Mouse (Mus musculus): ENCODE data around the gene Smarce1. TPM values are rescaled to one million over a fixed set of nuclear protein-coding genes. Genes with fewer than 3 reads are reported as not detected.

The Smarce1 gene
- polyA plus RNA-seq, 1 experiment from 2014 or later, result 224 TPM

GRCm38 (mm10) chr11:99186836-99187235, 44.0 kb downstream of the Smarce1 start:
- Histone ChIP-seq H3K4me2 (no peak overlapping the region), H3K9me3 (no peaks in the 10 kb centered on the region), H3K27me3 (0 out of 2 replicates have a peak, but pooled peaks cover 3% of the 10 kb centered on the region), H3K9ac (no peak overlapping the region), H3K27ac (no peak overlapping the region), H3K4me3 (no peak overlapping the region), H3K36me3 (no peaks in the 10 kb centered on the region), H3K4me1 (0 out of 2 replicates have a peak, but pooled peaks cover 6% of the 10 kb centered on the region)
- WGBS, result 77% methylated on average over 2 of the region's 2 CpGs
- ATAC-seq (ENCODE audit: insufficient number of reproducible peaks, low FRiP score, low TSS enrichment, low read depth), result no peak

DNA sequence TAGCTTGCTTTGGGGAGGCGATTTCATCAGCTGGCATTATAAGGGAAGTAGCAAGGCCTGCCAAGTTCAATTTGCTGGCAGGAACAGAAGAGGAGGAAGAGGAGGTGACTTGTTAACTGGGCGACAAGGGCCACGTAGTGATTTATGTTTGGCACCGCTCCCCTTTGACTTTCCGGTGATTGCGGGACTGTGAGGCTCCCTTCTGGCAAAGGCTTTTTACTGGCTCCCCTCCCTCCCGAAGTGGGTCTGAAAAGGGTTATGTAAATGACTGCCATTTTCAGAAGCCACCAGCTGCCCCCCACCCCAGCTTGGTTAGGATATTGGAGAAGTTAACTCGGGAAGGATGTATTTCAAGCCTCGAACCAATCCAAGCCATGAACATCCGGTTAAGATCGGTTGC, 48.2 kb downstream of the Smarce1 start:
- Histone ChIP-seq H3K9me3 (no peaks in the 10 kb centered on the region), H3K4me1 (no peaks in the 10 kb centered on the region), H3K27ac (no peak overlapping the region), H3K9ac (no peak overlapping the region), H3K4me3 (no peak overlapping the region), H3K4me2 (no peak overlapping the region), H3K27me3 (no peaks in the 10 kb centered on the region), H3K36me3 (no peaks in the 10 kb centered on the region)
- no peak for ATAC-seq (ENCODE audit: insufficient number of reproducible peaks, low FRiP score, low TSS enrichment, low read depth)
- WGBS, result 48% methylated on average over 11 of the region's 11 CpGs

- ATAC-seq (ENCODE audit: insufficient number of reproducible peaks, low FRiP score, low TSS enrichment, low read depth), result no peak
- Histone ChIP-seq H3K9me3 (no peaks in the 10 kb centered on the region), H3K9ac (no peak overlapping the region), H3K4me1 (no peaks in the 10 kb centered on the region), H3K4me3 (no peak overlapping the region), H3K36me3 (no peaks in the 10 kb centered on the region), H3K27ac (no peak overlapping the region), H3K4me2 (no peak overlapping the region), H3K27me3 (no peaks in the 10 kb centered on the region)
- 87% methylated on average over 5 of the region's 5 CpGs for WGBS
Measured at GRCm38 (mm10) chr11:99180071-99180470, 50.7 kb downstream of the Smarce1 start.

DNA sequence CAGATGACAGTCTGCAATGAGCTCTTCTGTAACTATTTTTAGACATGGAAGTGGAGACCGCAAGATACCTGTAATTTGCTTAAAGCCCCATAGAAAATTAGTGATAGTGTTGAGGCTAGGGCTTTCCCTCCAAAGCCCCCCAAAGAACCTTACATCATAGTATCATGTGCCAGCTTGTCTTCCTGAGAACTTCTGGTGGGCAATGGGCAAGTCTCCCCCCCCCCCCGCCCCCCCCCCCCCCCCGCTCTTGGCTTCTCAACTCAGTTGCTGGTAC, 53.0 kb downstream of the Smarce1 start:
- no peak overlapping the region for H3K4me2 ChIP-seq
- WGBS, result 92% methylated on average over 1 of the region's 3 CpGs
- no peaks in the 10 kb centered on the region for H3K36me3 ChIP-seq
- H3K9ac ChIP-seq, result no peak overlapping the region
- H3K4me3 ChIP-seq, result no peak overlapping the region
- no peaks in the 10 kb centered on the region for H3K27me3 ChIP-seq
- H3K27ac ChIP-seq, result no peak overlapping the region
- H3K9me3 ChIP-seq, result no peaks in the 10 kb centered on the region
- ATAC-seq (ENCODE audit: insufficient number of reproducible peaks, low FRiP score, low TSS enrichment, low read depth), result no peak
- H3K4me1 ChIP-seq, result no peaks in the 10 kb centered on the region

- no peaks in the 10 kb centered on the region for H3K36me3 ChIP-seq
- H3K4me3 ChIP-seq, result no peak overlapping the region
- no peaks in the 10 kb centered on the region for H3K9me3 ChIP-seq
- H3K27me3 ChIP-seq, result no peaks in the 10 kb centered on the region
- H3K9ac ChIP-seq, result no peak overlapping the region
- WGBS, result 65% methylated on average over 5 of the region's 5 CpGs
- no peaks in the 10 kb centered on the region for H3K4me1 ChIP-seq
- H3K4me2 ChIP-seq, result no peak overlapping the region
- no peak overlapping the region for H3K27ac ChIP-seq
- no peak for ATAC-seq (ENCODE audit: insufficient number of reproducible peaks, low FRiP score, low TSS enrichment, low read depth)
Measured at GRCm38 (mm10) chr11:99177054-99177924, 53.5 kb downstream of the Smarce1 start.

- Histone ChIP-seq H3K27ac (no peak overlapping the region), H3K36me3 (no peaks in the 10 kb centered on the region), H3K4me1 (no peaks in the 10 kb centered on the region; the same call in 1 of the 2 replicates), H3K9me3 (no peaks in the 10 kb centered on the region), H3K4me3 (no peak overlapping the region), H3K9ac (no peak overlapping the region), H3K4me2 (no peak overlapping the region), H3K27me3 (no peaks in the 10 kb centered on the region)
- WGBS, result 78% methylated on average over 4 of the region's 4 CpGs
- no peak for ATAC-seq (ENCODE audit: insufficient number of reproducible peaks, low FRiP score, low TSS enrichment, low read depth)
Measured at GRCm38 (mm10) chr11:99172002-99172401, 58.8 kb downstream of the Smarce1 start.

DNA sequence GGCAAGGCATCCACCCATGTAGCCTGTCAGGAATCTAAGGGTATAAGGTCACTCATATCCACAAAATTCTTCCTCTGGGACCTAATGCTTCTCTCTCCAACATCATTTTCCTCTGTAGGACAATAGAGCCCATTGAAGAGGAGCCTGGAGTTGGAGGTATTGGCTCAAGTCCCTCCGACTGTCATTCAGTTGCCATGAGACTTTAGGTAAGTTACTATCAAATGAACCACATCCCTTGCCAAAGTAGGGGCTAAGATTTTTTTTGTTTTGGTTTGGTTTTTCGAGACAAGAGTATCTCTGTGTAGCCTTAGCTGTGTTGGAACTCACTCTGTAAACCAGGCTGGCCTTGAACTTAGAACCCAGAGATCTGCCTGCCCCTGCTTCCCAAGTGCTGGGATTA, 59.4 kb downstream of the Smarce1 start:
- H3K4me2 ChIP-seq, result no peak overlapping the region
- no peaks in the 10 kb centered on the region for H3K9me3 ChIP-seq
- WGBS, result 73% methylated on average over 2 of the region's 2 CpGs
- no peak overlapping the region for H3K4me3 ChIP-seq
- no peak overlapping the region for H3K9ac ChIP-seq
- H3K4me1 ChIP-seq, result no peaks in the 10 kb centered on the region; the same call in 1 of the 2 replicates
- no peaks in the 10 kb centered on the region for H3K36me3 ChIP-seq
- H3K27me3 ChIP-seq, result no peaks in the 10 kb centered on the region
- no peak for ATAC-seq (ENCODE audit: insufficient number of reproducible peaks, low FRiP score, low TSS enrichment, low read depth)
- H3K27ac ChIP-seq, result no peak overlapping the region

- H3K36me3 ChIP-seq, result no peaks in the 10 kb centered on the region
- no peaks in the 10 kb centered on the region; the same call in 1 of the 2 replicates for H3K4me1 ChIP-seq
- H3K4me2 ChIP-seq, result no peak overlapping the region
- no peak overlapping the region for H3K4me3 ChIP-seq
- no peak overlapping the region for H3K27ac ChIP-seq
- no peak for ATAC-seq (ENCODE audit: insufficient number of reproducible peaks, low FRiP score, low TSS enrichment, low read depth)
- no peak overlapping the region for H3K9ac ChIP-seq
- WGBS, result 57% methylated on average over 12 of the region's 12 CpGs
- H3K9me3 ChIP-seq, result no peaks in the 10 kb centered on the region
- no peaks in the 10 kb centered on the region for H3K27me3 ChIP-seq
Measured at GRCm38 (mm10) chr11:99170547-99171267, 60.1 kb downstream of the Smarce1 start.

GRCm38 (mm10) chr11:99170005-99170404, 60.8 kb downstream of the Smarce1 start:
- WGBS, result 91% methylated on average over 6 of the region's 6 CpGs
- no peak overlapping the region for H3K4me2 ChIP-seq
- no peaks in the 10 kb centered on the region for H3K27me3 ChIP-seq
- H3K27ac ChIP-seq, result no peak overlapping the region
- no peaks in the 10 kb centered on the region; the same call in 1 of the 2 replicates for H3K4me1 ChIP-seq
- H3K36me3 ChIP-seq, result no peaks in the 10 kb centered on the region
- H3K9ac ChIP-seq, result no peak overlapping the region
- ATAC-seq (ENCODE audit: insufficient number of reproducible peaks, low FRiP score, low TSS enrichment, low read depth), result no peak
- H3K4me3 ChIP-seq, result no peak overlapping the region
- no peaks in the 10 kb centered on the region for H3K9me3 ChIP-seq

- Histone ChIP-seq H3K9me3 (no peaks in the 10 kb centered on the region), H3K27me3 (no peaks in the 10 kb centered on the region), H3K4me3 (no peak overlapping the region), H3K9ac (no peak overlapping the region), H3K4me1 (no peaks in the 10 kb centered on the region; the same call in 1 of the 2 replicates), H3K27ac (no peak overlapping the region), H3K4me2 (no peak overlapping the region), H3K36me3 (no peaks in the 10 kb centered on the region)
- WGBS, result 72% methylated on average over 2 of the region's 2 CpGs
- no peak for ATAC-seq (ENCODE audit: insufficient number of reproducible peaks, low FRiP score, low TSS enrichment, low read depth)
Measured at GRCm38 (mm10) chr11:99169438-99169837, 61.4 kb downstream of the Smarce1 start.

DNA sequence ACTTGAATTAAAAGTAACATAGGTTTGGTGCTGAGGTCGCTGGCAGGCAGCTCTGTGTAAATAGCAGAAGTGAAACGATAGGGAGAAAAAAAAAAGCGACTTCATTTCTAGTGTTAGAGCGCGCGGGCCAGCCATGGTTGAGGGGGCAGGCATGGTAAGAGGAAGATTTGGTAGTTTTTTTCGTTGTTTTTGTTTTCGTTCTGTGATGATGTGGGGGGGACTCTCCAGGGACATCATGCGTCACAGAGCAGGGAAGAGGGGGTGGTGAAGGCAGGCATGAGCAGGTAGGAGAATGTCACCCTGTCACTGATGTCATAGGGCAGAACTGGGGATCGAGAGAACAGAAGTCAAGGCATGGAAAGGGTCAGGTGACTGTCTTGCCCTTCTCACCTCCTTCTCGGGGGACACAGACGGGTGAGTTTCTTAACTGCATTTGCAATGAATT, 62.8 kb downstream of the Smarce1 start:
- 63% methylated on average over 12 of the region's 12 CpGs for WGBS
- no peak overlapping the region for H3K9ac ChIP-seq
- no peak overlapping the region for H3K4me2 ChIP-seq
- no peak overlapping the region for H3K4me3 ChIP-seq
- H3K27ac ChIP-seq, result no peak overlapping the region
- H3K36me3 ChIP-seq, result no peaks in the 10 kb centered on the region
- ATAC-seq (ENCODE audit: insufficient number of reproducible peaks, low FRiP score, low TSS enrichment, low read depth), result no peak
- H3K4me1 ChIP-seq, result no peaks in the 10 kb centered on the region; the same call in 1 of the 2 replicates
- no peaks in the 10 kb centered on the region for H3K27me3 ChIP-seq
- no peaks in the 10 kb centered on the region for H3K9me3 ChIP-seq

- Histone ChIP-seq H3K4me1 (no peaks in the 10 kb centered on the region; the same call in 1 of the 2 replicates), H3K4me3 (no peak overlapping the region), H3K27ac (no peak overlapping the region), H3K4me2 (no peak overlapping the region), H3K27me3 (no peaks in the 10 kb centered on the region), H3K9ac (no peak overlapping the region), H3K9me3 (no peaks in the 10 kb centered on the region), H3K36me3 (no peaks in the 10 kb centered on the region)
- 84% methylated on average over 7 of the region's 7 CpGs for WGBS
- no peak for ATAC-seq (ENCODE audit: insufficient number of reproducible peaks, low FRiP score, low TSS enrichment, low read depth)
Measured at GRCm38 (mm10) chr11:99167576-99167975, 63.2 kb downstream of the Smarce1 start.
